Mouse (Mus musculus) hematopoietic stem cell, adult 5-6 weeks (primary cell): Measurements from ENCODE around the gene Sbno1. TPM values are rescaled to one million over a fixed set of nuclear protein-coding genes. Genes with fewer than 3 reads are reported as not detected.
"Not testable (repeated sequence)": the region's sequence is repeated elsewhere in the genome, so short reads cannot be mapped to it uniquely, and the experiment has no call there.

Source experiments
- ATAC-seq, 2 experiments: fragments of 125-278 bp in 1 of 2; replicated peaks in 1 of 2; 2 replicates each; pipeline ENCODE4 v1.8.0; 2016 to 2017; ENCODE audit warnings: inconsistent platforms in 2 of 2, mild to moderate bottlenecking in 2 of 2, moderate number of reproducible peaks in 2 of 2, low read depth in 1 of 2, moderate TSS enrichment in 1 of 2; ENCODE audit not compliant: low FRiP score in 2 of 2, poor library complexity in 2 of 2, severe bottlenecking in 2 of 2, insufficient read depth in 1 of 2, low TSS enrichment in 1 of 2
- total RNA-seq: library from RNA; stranded (forward); fragments of 172-1452, 232-1000 nt; gene quantifications from 2 replicates; pipeline ENCODE4 v1.2.3, GENCODE M21; 2017

Gene Sbno1
- total RNA-seq, 1 experiment from 2014 or later, result 233 TPM

GRCm38 (mm10) chr5:124412163-124412562, 13.6 kb downstream of the Sbno1 start:
- no peak for ATAC-seq

GRCm38 (mm10) chr5:124410808-124411207, 15.0 kb downstream of the Sbno1 start:
- ATAC-seq, result no peak

- peak; percentile 59 to 74; a peak in 2 of 4 replicates for ATAC-seq
Measured at GRCm38 (mm10) chr5:124393726-124394125, 32.1 kb downstream of the Sbno1 start.

- no peak for ATAC-seq
Measured at GRCm38 (mm10) chr5:124392412-124392811, 33.4 kb downstream of the Sbno1 start.

GRCm38 (mm10) chr5:124387932-124388331, 37.9 kb downstream of the Sbno1 start:
- ATAC-seq, result no peak

- ATAC-seq, result no peak
Measured at GRCm38 (mm10) chr5:124380121-124380520, 45.7 kb downstream of the Sbno1 start.

GRCm38 (mm10) chr5:124377149-124377548, 48.7 kb downstream of the Sbno1 start:
- no peak for ATAC-seq

DNA sequence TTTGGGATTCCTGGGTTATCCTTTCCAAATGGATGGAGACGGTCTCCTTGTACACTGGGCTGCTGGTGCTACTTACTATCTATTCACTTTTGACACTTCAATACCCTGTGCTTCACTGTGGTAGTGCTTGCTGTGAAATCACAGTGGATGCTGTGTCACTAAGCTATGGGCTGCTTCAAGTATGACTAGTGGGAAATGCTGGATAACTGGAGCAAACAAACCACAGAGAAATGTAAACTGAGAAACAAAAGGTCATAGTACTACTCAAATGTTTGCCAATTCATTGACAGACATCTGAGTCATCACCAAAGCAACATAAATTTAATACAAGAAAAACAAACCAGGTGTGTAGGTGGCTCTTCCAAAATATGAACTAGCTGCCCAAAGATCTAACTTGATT, 49.4 kb downstream of the Sbno1 start:
- no peak for ATAC-seq

DNA sequence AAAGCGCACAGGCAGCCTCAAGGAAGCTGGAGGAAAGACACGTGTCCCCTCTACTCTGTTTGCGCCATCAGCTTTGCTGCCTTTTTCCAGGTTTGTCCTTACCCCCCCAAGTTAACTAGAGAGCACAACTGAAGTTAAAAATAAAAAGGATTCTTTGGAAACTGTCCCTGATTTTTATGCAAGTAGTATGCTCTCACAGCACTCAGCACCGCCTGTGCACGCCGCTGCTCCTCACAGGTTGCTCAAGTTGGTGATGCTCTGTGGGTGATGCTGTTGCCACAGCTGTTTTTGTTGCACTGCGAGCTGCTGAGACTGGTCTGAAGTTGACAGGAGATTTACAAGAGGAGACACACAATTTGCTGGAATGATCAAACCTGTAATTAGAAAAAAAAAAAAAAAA, 51.5 kb downstream of the Sbno1 start:
- ATAC-seq, result no peak

DNA sequence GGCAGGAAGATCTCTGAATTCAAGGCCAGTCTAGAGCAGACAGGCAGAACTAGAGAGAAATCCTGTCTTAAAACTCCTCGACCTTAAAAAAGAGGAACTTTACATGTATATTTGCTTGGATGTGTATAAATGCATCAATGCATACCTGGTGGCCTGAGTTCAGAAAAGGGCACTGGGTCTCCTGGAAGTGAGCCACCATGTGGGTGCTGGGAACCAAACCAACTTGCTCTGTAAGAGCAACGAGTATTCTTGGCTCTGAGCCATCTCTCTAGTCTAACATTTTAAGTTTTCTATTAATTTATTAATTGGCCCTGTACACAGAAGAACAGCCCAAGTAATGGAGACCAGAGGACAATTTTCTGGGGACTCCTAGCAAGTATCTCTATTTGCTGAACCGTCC, 59.1 kb downstream of the Sbno1 start:
- 0 out of 4 replicates have a peak, but pooled peaks of 1 of the 2 experiments have one; percentile 32 for ATAC-seq

DNA sequence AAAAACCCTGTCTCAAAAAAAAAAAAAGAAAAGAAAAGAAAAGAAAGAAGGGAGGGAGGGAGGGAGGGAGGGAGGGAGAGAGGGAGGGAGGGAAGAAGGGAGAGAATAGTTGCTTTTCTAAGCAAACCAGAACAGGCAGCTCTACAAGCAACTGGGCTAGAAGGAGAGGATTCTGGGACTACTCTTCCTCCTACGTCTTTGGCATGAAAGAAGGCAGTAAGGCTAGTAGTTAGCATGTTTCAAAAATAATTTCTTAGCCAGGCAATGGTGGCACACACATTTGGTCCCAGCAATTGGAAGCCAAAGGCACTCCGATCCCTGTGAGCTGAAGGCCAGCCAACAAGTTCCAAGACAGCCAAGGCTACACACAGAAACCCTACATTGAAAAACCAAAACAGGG, 60.0 kb downstream of the Sbno1 start:
- ATAC-seq, result no peak

- ATAC-seq, result no peak
Measured at GRCm38 (mm10) chr5:124364173-124364918, 61.5 kb downstream of the Sbno1 start.

DNA sequence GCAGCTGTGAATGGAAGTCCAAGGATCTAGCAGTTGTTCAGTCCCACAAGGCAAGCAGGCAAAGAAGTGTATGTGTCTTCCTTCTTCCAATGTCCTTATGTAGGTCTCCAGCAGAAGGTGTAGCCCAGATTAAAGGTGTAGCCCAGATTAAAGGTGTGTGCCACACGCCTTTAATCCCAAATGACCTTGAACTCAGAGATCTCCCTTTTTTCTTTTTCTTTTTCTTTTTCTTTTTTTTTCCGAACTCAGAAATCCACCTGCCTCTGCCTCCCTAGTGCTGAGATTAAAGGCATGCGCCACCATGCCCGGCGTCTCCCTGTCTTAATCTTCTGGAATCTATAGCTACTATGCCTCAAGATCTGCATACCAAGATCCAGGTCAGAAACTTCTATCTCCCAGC, 62.8 kb downstream of the Sbno1 start, which contains the start of gene Cdk2ap1:
Gene Cdk2ap1, minus strand, starts transcription at position 101 of the 400 bp plus-strand sequence.
- not testable (repeated sequence) for ATAC-seq

DNA sequence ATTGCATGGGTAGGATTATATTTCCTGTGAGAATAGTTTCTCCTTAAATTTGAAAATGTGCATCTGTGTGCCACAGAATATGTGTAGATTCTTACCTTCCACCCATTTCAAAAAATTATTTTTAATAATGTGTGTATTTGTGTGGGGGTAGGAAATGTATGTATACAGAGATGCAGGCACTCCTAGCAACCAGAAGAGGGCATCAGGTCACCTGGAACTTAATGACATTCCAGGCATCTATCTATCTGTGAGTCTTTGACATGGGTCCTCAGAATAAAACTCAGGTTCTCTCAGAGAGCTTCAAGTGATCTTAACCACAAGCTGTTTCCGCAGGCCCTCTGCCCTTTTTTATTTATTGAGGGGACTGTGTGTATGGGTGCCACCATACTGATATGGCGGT, 66.2 kb downstream of the Sbno1 start:
- ATAC-seq, result no peak; a peak in 1 of 4 replicates

- no peak for ATAC-seq
Measured at GRCm38 (mm10) chr5:124356695-124357094, 69.1 kb downstream of the Sbno1 start.

DNA sequence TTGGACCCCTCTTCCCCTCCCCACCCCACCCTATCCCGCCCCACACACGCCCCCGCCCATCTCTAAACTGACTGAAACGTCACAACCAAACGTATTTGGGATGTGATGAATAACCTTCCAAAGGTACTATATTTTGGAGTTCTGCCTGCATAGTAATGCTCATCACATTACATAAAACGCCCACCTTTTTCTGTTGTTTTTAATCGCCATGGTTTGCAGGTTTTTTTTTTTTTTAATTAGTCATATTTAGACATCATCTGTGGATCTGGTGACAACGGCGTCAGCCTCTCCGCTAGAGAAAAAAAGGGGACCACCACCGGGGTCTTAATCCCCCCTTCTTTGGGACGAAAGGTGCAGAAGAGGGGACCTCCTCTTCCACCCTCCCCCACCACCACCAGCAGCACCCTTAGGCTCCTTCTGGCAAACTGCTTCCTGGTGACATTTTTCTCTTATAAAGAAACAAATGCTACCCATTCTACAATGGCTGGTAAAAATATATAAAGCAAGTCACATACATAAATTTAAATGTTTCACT, 70.3 kb downstream of the Sbno1 start:
- ATAC-seq, result no peak

- ATAC-seq, result peak in 1 of 2 experiments; percentile 11; a peak in 2 of 4 replicates
Measured at GRCm38 (mm10) chr5:124354574-124355424, 71.0 kb downstream of the Sbno1 start.
